Mouse (Mus musculus): ENCODE results near the gene Emid1. TPM values are rescaled to one million over a fixed set of nuclear protein-coding genes. Genes with fewer than 3 reads are reported as not detected.

Emid1 gene
- total RNA-seq, 2 experiments from 2014 or later: 9.8 to 10.9 TPM

DNA sequence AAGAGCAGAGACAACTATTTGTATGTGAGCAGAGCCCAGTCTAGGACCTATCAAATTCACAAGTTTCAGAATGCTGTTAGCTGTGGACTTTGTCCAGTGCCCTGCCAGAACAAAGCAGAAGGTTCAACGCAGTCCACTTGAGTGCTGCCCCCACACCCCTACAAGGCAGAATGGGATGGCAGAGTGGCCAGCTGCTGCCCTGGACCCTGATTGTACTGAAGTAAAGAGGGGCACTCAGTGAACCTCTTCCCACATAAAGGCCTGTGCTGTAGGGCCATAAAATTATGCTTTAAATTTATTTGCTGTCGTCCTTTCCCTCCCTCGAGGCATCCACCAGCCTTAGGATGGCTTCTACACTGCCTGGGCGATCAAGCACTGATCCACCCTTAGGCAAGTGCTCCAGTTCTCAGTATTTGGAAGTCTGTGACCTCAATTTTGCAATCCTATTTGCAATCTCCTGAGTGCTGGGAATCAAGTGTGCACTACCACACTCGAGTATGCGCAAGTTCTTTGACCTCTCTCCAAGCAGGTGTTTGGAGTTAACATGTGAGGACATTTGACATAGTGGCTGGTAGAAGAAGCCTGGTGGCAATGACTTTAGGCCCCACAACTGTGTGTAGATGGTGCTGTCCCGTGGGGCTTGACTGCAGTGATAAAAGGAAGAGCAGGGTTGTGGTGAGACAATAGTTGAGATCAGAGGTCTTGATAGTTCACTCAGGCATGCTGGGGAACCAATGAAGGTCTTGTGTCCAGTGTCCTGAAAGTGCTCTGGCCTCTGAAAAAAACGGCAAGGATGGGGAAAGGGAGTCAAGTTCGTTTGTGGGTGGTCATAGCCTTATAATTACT is 83.7 kb downstream of the Emid1 start:
- DNase-seq (ENCODE audit: low spot score in 2 of 2): no peak
- intact Hi-C loops (cut with DNase I): no loop called here

GRCm38 (mm10) chr11:5067063-5067462 is 85.0 kb downstream of the Emid1 start:
- intact Hi-C loops (cut with DNase I): no loop called here
- no peak for DNase-seq (ENCODE audit: low spot score in 2 of 2)

- intact Hi-C loops (cut with DNase I): no loop called here
- peak; percentile 84 to 87 for DNase-seq (ENCODE audit: low spot score in 2 of 2)
Observed at GRCm38 (mm10) chr11:5065056-5065821, 86.8 kb downstream of the Emid1 start, which contains the start of gene Gas2l1. TSS of gene Gas2l1 (minus strand) at chr11:5065327.

GRCm38 (mm10) chr11:5064282-5065055 is 87.6 kb downstream of the Emid1 start:
- peak in 1 of 2 experiments; percentile 51 for DNase-seq (ENCODE audit: low spot score in 2 of 2)
- intact Hi-C loops (cut with DNase I): no loop called here

GRCm38 (mm10) chr11:5063561-5064281 is 88.3 kb downstream of the Emid1 start:
- intact Hi-C loops (cut with DNase I): loop anchor here (2.0 kb wide), 1 partner anchor 49 kb away; no protein-coding TSS in a partner anchor
- DNase-seq (ENCODE audit: low spot score in 2 of 2): peak in 1 of 2 experiments; percentile 45

DNA sequence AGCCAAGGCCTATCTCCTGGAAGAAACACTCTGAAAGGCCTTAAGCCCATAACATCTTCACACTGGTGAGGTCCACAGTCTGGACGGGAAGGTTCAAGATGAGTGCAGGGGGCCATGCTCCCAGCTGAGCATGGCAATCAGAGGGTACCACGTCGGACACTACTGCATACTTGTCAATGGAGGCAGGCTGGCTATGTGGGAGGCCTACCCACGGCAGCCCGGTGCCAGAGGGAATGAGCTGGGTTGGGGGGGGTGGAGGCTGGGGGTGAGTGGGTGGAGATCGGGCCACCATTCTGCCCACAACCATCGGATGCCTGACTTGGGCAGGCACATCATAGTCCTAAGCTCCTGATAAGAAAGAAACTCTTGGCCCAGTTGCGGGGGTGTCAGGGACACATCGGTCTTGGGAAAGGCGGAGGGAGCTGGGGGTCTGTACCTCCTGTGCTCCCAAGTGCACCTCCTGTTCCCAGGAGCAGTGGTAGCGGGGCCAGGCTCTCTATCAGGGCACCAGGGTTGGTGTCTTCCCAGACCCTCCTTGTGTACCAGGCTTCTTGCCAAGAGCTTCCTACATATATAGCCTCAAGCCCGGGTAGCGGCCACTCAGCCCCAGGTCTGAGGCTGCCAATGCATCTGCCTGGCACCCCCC is 89.1 kb downstream of the Emid1 start:
- intact Hi-C loops (cut with DNase I): loop anchor here (2.0 kb wide), 1 partner anchor 48 kb away; no protein-coding TSS in a partner anchor
- DNase-seq (ENCODE audit: low spot score in 2 of 2): no peak

- DNase-seq (ENCODE audit: low spot score in 2 of 2): no peak
- intact Hi-C loops (cut with DNase I): loop anchor here (2.0 kb wide), 1 partner anchor 48 kb away; no protein-coding TSS in a partner anchor
Observed at GRCm38 (mm10) chr11:5062326-5062725, 89.7 kb downstream of the Emid1 start.

DNA sequence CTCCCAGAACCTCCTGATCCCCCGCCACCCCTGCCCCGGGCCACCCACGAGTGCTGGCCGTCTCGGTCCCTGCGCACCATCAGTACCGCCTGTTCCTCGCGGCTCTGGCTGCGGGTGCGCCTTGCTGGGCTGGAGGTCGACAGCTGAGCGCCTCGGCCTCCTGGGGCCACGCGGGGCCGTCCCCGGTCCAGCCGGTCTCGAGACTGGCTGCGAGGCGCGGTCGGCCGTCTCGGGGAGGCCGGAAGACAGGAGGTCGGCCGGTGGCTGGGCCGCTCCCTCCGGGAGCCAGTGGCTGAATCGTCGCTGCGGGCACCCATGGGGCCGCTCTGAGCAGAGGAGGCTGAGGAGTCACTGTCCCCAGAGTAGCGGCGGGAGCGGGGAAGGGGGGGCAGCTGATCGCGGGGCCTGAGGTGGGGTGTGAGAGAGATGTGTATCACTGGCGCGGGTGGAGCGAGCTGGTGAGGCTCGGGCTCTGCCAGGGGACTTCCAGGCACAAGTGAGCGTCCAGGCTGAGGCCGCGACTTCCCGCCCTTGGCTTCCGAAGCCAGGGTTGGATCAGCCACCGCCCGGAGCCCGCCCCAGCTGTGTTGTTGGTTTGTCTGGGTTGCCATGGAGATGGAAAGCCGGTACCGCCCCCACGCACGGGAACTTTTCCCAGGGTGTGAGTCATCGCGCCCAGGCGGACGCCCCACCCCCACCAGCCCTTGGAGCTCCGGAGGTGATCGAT is 90.5 kb downstream of the Emid1 start:
- DNase-seq (ENCODE audit: low spot score in 2 of 2): peak; percentile 96
- intact Hi-C loops (cut with DNase I): loop anchor here (2.0 kb wide), 2 partner anchors 21 to 47 kb away; no protein-coding TSS in a partner anchor

DNA sequence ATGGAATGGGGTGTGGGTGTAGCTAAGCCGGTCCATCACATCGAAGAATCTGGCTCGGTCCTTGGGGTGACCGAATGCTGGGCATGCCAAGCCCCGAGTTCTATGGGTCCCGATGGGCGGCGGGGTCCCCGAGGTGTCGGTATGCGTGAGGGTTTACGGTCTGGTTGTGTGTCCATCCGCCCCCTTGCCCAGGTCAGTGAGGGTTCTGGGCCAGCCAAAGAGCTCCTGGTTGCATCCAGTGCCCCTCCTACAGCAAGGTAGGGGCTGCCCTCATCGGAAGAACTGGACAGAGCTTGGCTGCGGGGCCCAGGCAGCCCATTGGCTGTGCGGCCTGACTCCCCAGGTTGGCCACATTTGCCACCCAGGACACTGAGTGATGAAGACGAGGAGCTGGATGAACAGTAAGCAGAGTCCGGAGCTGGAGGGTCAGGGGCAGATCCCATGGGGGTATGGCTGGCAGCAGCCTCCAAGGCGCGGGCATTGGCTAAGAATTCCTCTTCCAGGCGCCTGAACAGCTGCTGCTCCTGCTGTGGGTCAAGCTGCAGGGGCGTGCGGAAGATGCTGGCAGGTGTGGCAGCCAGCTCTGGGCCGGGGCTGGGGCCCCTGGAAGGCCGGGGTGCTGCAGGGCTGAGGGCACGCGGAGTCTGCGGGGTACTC is 91.2 kb downstream of the Emid1 start:
- intact Hi-C loops (cut with DNase I): loop anchor here (2.0 kb wide), 1 partner anchor 20 kb away; no protein-coding TSS in a partner anchor

GRCm38 (mm10) chr11:5059704-5060156 is 92.3 kb downstream of the Emid1 start:
- intact Hi-C loops (cut with DNase I): loop anchor here (2.0 kb wide), 1 partner anchor 19 kb away; no protein-coding TSS in a partner anchor
- DNase-seq (ENCODE audit: low spot score in 2 of 2): peak; percentile 72 to 73

More for the DNA sequence above, 91.2 kb downstream of the Emid1 start:
- DNase-seq (ENCODE audit: low spot score in 2 of 2): peak; percentile 38 to 49

- intact Hi-C loops (cut with DNase I): no loop called here
- peak in 1 of 2 experiments; percentile 48 for DNase-seq (ENCODE audit: low spot score in 2 of 2)
Observed at GRCm38 (mm10) chr11:5059230-5059629, 92.8 kb downstream of the Emid1 start.

GRCm38 (mm10) chr11:5058783-5059182 is 93.3 kb downstream of the Emid1 start:
- intact Hi-C loops (cut with DNase I): no loop called here
- DNase-seq (ENCODE audit: low spot score in 2 of 2): no peak

GRCm38 (mm10) chr11:5057856-5058641 is 94.0 kb downstream of the Emid1 start, which contains the start of gene Rasl10a:
TSS of gene Rasl10a (plus strand) at chr11:5058128.
- peak; percentile 44 to 73 for DNase-seq (ENCODE audit: low spot score in 2 of 2)
- intact Hi-C loops (cut with DNase I): no loop called here

- intact Hi-C loops (cut with DNase I): no loop called here
Observed at GRCm38 (mm10) chr11:5057541-5057855, 94.6 kb downstream of the Emid1 start.

GRCm38 (mm10) chr11:5057064-5057463 is 95.0 kb downstream of the Emid1 start:
- no peak for DNase-seq (ENCODE audit: low spot score in 2 of 2)
- intact Hi-C loops (cut with DNase I): no loop called here

More at GRCm38 (mm10) chr11:5057541-5057855, 94.6 kb downstream of the Emid1 start:
- DNase-seq (ENCODE audit: low spot score in 2 of 2): no peak

All from left cerebral cortex, postnatal 36 days (tissue).